Mouse (Mus musculus): ENCODE results near the gene Rhox4e.
"Not testable (repeated sequence)": the region's sequence is repeated elsewhere in the genome, so short reads cannot be mapped to it uniquely, and the experiment has no call there.

- TF ChIP-seq CTCF, EP300 (IDR thresholded peaks at IDR 0.05): not testable (repeated sequence)
Observed at GRCm38 (mm10) chrX:37514059-37514458, 43.2 kb upstream of the Rhox4e start, which contains the start of gene Rhox4d.

Data from lung, postnatal 0 days (tissue).